Mouse (Mus musculus) fibroblast of lung, adult 2 months (primary cell): ENCODE measurements around the gene Neu4.
"Not testable (repeated sequence)": the region's sequence is repeated elsewhere in the genome, so short reads cannot be mapped to it uniquely, and the experiment has no call there.

Experiments used
- DNase-seq: peaks from one replicate; pipeline ENCODE4 v3.0.0-alpha.2; 2011; ENCODE audit warnings: low read depth

The Neu4 gene

DNA sequence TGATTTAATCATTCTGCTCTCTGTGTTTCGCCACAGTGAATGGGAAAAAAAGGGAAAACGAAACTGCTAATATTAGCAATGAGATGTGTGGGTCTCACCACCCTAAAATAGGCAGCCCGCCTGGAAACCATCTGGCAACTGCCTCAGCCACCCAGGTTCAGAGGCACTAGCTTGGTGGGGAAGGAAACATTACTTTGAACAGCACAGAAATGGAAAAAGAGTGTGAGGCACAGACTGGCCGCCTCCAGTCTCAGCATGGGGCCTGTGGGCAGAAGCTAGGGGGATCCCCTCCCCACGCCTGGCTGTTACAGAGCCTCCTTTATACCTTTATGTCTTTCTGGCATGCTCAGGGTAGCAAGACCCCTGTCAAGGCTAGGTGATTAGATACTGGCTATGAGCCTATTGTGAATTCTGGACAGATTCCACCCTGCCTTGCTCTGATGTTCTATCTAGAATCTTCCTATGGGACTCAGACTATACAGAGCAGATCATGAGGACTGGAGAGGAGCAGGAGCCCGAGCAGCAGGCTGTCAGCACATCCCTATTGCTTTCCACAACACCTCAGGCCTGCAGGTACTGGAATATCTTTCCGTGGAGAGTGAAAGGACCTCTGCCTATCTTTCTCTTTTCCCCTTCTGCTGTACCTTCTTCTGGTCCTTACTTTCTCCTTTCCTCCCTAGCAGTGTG, 33.4 kb downstream of the Neu4 start:
- DNase-seq: peak; percentile 20

DNA sequence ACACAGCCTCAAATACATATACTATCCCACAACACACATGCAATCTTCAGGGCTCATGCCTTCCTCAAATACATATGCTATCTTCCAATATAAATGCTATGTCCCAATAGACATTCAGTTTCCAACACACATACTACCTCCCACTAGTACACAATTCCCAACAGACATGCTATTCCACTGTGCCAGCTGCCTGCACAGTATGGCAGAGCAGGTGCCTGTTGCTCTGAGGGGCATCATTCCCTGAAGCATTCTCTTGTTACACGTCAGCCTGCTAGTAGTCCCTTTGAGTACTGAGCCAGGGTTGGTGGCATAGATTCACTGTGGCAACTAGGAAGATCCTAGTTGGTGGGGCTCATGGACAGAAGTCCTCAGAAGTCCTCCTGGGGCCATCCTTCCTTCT, 34.2 kb downstream of the Neu4 start:
- no peak for DNase-seq

- no peak for DNase-seq
These were observed 35.7 kb downstream of the Neu4 start for GRCm38 (mm10) chr1:94055966-94056365.

DNA sequence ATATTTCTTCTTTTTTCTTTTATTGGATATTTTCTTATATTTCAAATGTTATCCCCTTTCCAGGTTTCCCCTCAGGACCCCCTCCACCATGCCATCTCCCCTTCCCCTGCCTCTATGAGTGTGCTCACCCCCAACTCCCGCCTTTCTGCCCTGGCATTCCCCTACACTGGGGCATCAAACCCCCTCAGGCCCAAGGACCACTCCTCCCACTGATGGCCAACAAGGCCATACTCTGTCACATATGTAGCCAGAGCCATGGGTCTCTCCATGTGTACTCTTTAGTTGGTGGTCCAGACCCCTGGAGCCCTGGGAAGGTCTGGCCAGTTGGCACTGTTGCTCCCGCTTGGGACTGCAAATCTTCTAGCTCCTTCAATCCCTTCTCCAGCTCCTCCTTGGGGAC, 37.1 kb downstream of the Neu4 start:
- no peak for DNase-seq

DNA sequence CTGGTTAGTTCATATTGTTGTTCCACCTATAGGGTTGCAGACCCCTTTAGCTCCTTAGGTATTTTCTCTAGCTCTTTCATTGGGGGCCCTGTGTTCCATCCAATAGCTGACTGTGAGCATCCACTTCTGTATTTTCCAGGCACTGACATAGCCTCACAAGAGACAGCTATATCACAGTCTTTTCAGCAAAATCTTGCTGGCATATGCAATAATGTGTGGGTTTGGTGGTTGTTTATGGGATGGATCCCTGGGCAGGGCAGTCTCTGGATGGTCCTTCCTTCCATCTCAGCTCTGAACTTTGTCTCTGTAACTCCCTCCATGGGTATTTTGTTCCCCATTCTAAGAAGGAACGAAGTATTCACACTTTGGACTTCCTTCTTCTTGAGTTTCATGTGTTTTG, 38.0 kb downstream of the Neu4 start:
- not testable (repeated sequence) for DNase-seq

DNA sequence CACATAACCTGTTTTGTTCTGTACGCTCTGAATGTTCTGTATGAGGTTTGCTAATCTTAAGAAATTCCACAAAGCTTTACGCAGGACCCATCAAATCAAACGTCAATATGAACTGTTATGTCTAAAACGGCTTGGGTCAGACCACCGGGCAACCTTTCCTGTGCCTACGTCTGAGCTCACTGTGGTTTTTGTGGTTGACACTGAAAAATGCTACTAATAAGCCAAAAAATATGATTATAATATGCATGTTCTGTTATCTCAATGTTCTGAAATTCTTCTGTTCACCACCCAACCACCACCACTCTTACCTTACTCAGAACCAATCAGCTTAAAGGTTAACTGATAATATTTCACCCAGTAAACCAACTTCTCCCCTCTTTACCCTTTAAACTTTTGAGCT, 54.5 kb downstream of the Neu4 start:
- DNase-seq: peak; percentile 27

- no peak for DNase-seq
These were observed 56.5 kb downstream of the Neu4 start for GRCm38 (mm10) chr1:94076702-94077101.
